Mouse (Mus musculus) intestine, embryonic 16.5 days (tissue): ENCODE data around the gene Tent5a. TPM values are rescaled to one million over a fixed set of nuclear protein-coding genes. Genes with fewer than 3 reads are reported as not detected.
A peak's percentile ranks its signal among the peaks of the same experiment; 100 is the strongest.

Experiments used
- ATAC-seq: fragments of 200-750 bp; cut with Nextera tagmentation; 2 replicates; pipeline ENCODE4 v1.8.0; 2017; ENCODE audit warnings: moderate TSS enrichment, moderate library complexity
- H3K27ac ChIP-seq: fragments of 300-500 bp; sonication (generic); 2 replicates; pipeline ENCODE4 v1.5.1; 2014; ENCODE audit warnings: mild to moderate bottlenecking, low read length
- H3K27me3 ChIP-seq: fragments of 300-500 bp; sonication (generic); replicated peaks from 2 replicates; pipeline ENCODE4 v1.6.1; 2014; ENCODE audit warnings: low read length, control low read depth, mixed read lengths; ENCODE audit not compliant: control insufficient read depth, insufficient read depth
- H3K36me3 ChIP-seq: fragments of 300-500 bp; sonication (generic); 2 replicates; pipeline ENCODE4 v1.6.1; 2014; ENCODE audit warnings: low read length, control low read depth; ENCODE audit not compliant: control insufficient read depth, insufficient read depth
- H3K4me1 ChIP-seq: fragments of 300-500 bp; sonication (generic); 2 replicates; pipeline ENCODE4 v1.6.1; 2014; ENCODE audit warnings: low read length, control low read depth, mixed read lengths; ENCODE audit not compliant: control insufficient read depth, insufficient read depth
- H3K4me2 ChIP-seq: fragments of 300-500 bp; sonication (generic); 2 replicates; pipeline ENCODE4 v1.6.1; 2014; ENCODE audit warnings: low read depth, low read length, control low read depth
- H3K4me3 ChIP-seq: fragments of 300-500 bp; sonication (generic); 2 replicates; pipeline ENCODE4 v1.5.1; 2014; ENCODE audit warnings: mild to moderate bottlenecking, low read length
- H3K9ac ChIP-seq: fragments of 300-500 bp; sonication (generic); 2 replicates; pipeline ENCODE4 v1.6.1; 2014; ENCODE audit warnings: low read depth, low read length
- H3K9me3 ChIP-seq: fragments of 300-500 bp; sonication (generic); 2 replicates; pipeline ENCODE4 v1.6.1; 2016; ENCODE audit warnings: low read length, control low read depth; ENCODE audit not compliant: control insufficient read depth
- WGBS: fragments of 180-500 bp; shearing (Covaris S2); extraction: QIAGEN DNeasy Blood & Tissue Kit; methylation state at CpG from one replicate; pipeline ENCODE4 v1.1.7; 2014; 5-methylcytosine and 5-hydroxymethylcytosine counted together
- polyA plus RNA-seq: library from polyadenylated mRNA; unstranded; fragments of >200 nt; fragmentation: Nextera tagmentation; extraction: Ambion mirVana; gene quantifications from 2 replicates; pipeline ENCODE4 v1.2.1, GENCODE M21; 2015

Gene Tent5a
- polyA plus RNA-seq = 17.0 and 18.0 TPM in 2 replicates

- Histone ChIP-seq H3K4me2 (peak within 1 kb of the TSS; percentile 88), H3K9ac (peak within 1 kb of the TSS; percentile 86), H3K9me3 (no peaks in the 10 kb centered on the region), H3K27ac (peak within 1 kb of the TSS; percentile 95), H3K36me3 (no peaks in the 10 kb centered on the region), H3K4me1 (no peaks in the 10 kb centered on the region), H3K27me3 (no peaks in the 10 kb centered on the region), H3K4me3 (peak within 1 kb of the TSS; percentile 84)
- under 1% methylated on average over 72 of the region's 72 CpGs for WGBS
- peak; percentile 96 for ATAC-seq
Measured at GRCm38 (mm10) chr9:85327242-85328211, at the start of gene Tent5a. Gene Tent5a (minus strand): TSS chr9:85327348.

DNA sequence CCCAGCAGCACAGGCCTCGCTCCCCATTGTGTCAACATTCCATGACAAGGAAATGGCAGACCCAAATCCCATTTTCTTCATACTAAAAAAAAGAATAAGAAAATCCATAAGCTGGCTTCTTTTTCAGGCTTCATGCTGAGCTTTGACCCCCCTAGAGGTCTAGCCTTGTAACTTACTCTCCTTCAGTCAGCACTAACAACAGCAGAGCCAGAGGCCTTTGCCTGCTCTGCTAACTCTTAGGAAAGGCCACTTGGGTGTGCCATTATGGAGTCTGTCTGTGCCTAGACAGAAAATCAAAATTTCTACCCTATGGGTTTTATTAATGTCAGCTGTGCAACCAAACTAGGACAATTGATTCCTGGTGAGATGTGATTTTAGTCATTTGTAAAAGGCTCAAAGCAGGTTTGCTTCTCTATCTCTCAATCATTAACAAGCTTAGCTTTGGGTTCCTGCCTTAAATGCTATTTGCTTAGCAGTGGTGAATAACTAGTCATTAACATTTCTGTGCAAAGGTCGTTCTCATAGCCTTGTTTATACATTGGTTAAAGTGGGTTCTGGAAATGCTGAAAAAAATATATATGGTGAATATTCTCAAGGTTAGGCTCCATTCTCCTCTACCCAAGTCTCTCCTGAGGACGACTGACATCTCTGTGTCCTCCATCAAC, 49.6 kb upstream of the Tent5a start:
- no peak overlapping the region for H3K4me2 ChIP-seq
- ATAC-seq = peak; percentile 84
- 68% methylated on average over 3 of the region's 3 CpGs for WGBS

GRCm38 (mm10) chr9:85375152-85375551, 48.0 kb upstream of the Tent5a start:
- 71% methylated on average over 4 of the region's 4 CpGs for WGBS
- Histone ChIP-seq H3K4me2 (no peak overlapping the region), H3K27me3 (no peaks in the 10 kb centered on the region), H3K9me3 (no peaks in the 10 kb centered on the region), H3K9ac (no peak overlapping the region), H3K4me1 (0 out of 2 replicates have a peak, but pooled peaks cover 4% of the 10 kb centered on the region), H3K27ac (no peak overlapping the region), H3K4me3 (no peak overlapping the region), H3K36me3 (no peaks in the 10 kb centered on the region)
- no peak for ATAC-seq

More for the DNA sequence above, 49.6 kb upstream of the Tent5a start:
- H3K9ac ChIP-seq = no peak overlapping the region
- peak overlapping the region; percentile 73 for H3K27ac ChIP-seq
- 0 out of 2 replicates have a peak, but pooled peaks cover 5% of the 10 kb centered on the region for H3K4me1 ChIP-seq
- H3K9me3 ChIP-seq = no peaks in the 10 kb centered on the region
- no peaks in the 10 kb centered on the region for H3K36me3 ChIP-seq
- H3K27me3 ChIP-seq = no peaks in the 10 kb centered on the region
- H3K4me3 ChIP-seq = no peak overlapping the region

DNA sequence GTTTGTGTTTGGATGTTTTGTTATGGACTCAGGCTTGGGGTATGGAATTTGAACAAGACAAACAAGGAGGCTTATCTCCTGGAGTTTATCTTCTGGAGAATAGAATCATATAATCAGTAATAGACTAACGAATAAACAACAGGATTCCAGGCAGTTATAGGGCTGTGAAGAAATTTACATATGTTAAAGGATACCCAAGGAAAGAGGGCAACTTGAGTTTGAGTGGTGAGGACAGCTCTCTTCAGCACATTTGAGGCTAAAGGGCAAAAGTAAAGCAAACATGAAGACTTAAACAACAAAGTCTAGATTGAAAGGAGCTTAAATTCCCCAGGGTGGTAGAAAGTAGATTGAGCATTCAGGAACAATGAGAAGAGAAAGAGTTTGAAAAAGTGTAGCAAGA, 44.9 kb upstream of the Tent5a start:
- Histone ChIP-seq H3K27me3 (no peaks in the 10 kb centered on the region), H3K4me1 (no peaks in the 10 kb centered on the region), H3K9ac (no peak overlapping the region), H3K27ac (no peak overlapping the region), H3K4me2 (no peak overlapping the region), H3K9me3 (no peaks in the 10 kb centered on the region), H3K4me3 (no peak overlapping the region), H3K36me3 (no peaks in the 10 kb centered on the region)
- no peak for ATAC-seq
- 50% methylated on average over 1 of the region's 1 CpGs for WGBS

GRCm38 (mm10) chr9:85369512-85369911, 42.4 kb upstream of the Tent5a start:
- H3K4me1 ChIP-seq = no peaks in the 10 kb centered on the region
- WGBS = 87% methylated on average over 5 of the region's 5 CpGs
- H3K9ac ChIP-seq = no peak overlapping the region
- no peaks in the 10 kb centered on the region for H3K9me3 ChIP-seq
- H3K27me3 ChIP-seq = no peaks in the 10 kb centered on the region
- no peak overlapping the region for H3K4me3 ChIP-seq
- H3K27ac ChIP-seq = no peak overlapping the region
- no peak overlapping the region for H3K4me2 ChIP-seq
- no peaks in the 10 kb centered on the region for H3K36me3 ChIP-seq
- no peak for ATAC-seq

GRCm38 (mm10) chr9:85357154-85357860, 30.2 kb upstream of the Tent5a start:
- Histone ChIP-seq H3K4me3 (no peak overlapping the region), H3K4me1 (no peaks in the 10 kb centered on the region), H3K9ac (no peak overlapping the region), H3K36me3 (no peaks in the 10 kb centered on the region), H3K4me2 (no peak overlapping the region), H3K27me3 (no peaks in the 10 kb centered on the region), H3K9me3 (no peaks in the 10 kb centered on the region), H3K27ac (no peak overlapping the region)
- 82% methylated on average over 7 of the region's 7 CpGs for WGBS
- ATAC-seq = peak; percentile 69

GRCm38 (mm10) chr9:85355559-85355958, 28.4 kb upstream of the Tent5a start:
- H3K27me3 ChIP-seq = no peaks in the 10 kb centered on the region
- H3K9ac ChIP-seq = no peak overlapping the region
- no peaks in the 10 kb centered on the region for H3K4me1 ChIP-seq
- H3K9me3 ChIP-seq = no peaks in the 10 kb centered on the region
- H3K4me3 ChIP-seq = no peak overlapping the region
- no peak for ATAC-seq
- no peak overlapping the region for H3K4me2 ChIP-seq
- H3K27ac ChIP-seq = no peak overlapping the region
- H3K36me3 ChIP-seq = no peaks in the 10 kb centered on the region
- WGBS = 82% methylated on average over 5 of the region's 5 CpGs

DNA sequence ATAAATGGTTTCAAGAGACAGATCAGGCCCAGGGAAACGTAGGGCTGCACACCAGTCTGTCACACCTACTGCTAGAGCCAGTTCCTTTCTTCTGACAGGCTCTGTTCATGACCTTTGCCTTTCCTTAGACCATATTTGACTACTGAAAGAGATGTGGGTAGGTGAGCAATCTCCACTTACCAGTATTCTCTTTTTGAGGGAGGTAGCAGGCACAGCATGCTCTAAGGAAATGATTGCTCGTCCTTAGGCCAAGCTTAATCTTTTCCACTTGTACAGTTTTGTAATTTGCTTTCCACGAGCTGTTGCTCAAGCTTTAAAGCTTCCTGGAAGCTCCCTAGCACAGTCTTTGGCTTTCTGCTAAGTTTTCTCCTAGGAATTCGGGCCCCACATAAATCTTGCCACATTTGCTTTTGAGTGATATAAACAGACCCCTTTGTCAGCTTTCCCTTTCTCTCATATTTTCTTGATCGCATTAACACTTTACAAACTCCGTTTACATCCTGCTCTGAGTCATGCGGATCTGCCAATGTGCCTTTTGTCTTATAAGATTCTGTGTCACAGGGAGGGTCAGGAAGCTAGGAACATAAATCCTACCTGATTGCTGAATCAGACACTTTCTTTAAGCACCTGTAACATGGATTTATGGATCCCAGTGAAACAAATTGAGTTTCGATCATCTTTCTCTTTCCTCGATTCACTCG, 20.8 kb upstream of the Tent5a start:
- peak; percentile 45; the same call in 1 of the 2 replicates for ATAC-seq
- no peak overlapping the region for H3K9ac ChIP-seq
- no peak overlapping the region for H3K4me2 ChIP-seq
- peaks cover 8% of the 10 kb centered on the region; the same call in 1 of the 2 replicates for H3K4me1 ChIP-seq
- H3K36me3 ChIP-seq = no peaks in the 10 kb centered on the region
- H3K27me3 ChIP-seq = no peaks in the 10 kb centered on the region
- 46% methylated on average over 10 of the region's 10 CpGs for whole genome bisulfite sequencing
- no peak overlapping the region for H3K4me3 ChIP-seq
- no peaks in the 10 kb centered on the region for H3K9me3 ChIP-seq
- H3K27ac ChIP-seq = no peak overlapping the region
